Mouse (Mus musculus) cerebellum, adult 2 months (tissue): ENCODE measurements around the gene Morn1. TPM values are rescaled to one million over a fixed set of nuclear protein-coding genes. Genes with fewer than 3 reads are reported as not detected.

Experiments
- DNase-seq, 2 experiments: peaks; one replicate each; pipeline ENCODE4 v3.0.0; 2021
- H3K27ac ChIP-seq: fragments of 200-500 bp; 2 replicates; pipeline ENCODE4 v1.5.1; 2012; ENCODE audit warnings: low read length, control low read depth, inconsistent platforms; ENCODE audit not compliant: insufficient read depth
- H3K27me3 ChIP-seq: fragments of 200-500 bp; 2 replicates; pipeline ENCODE4 v1.6.1; 2012; ENCODE audit warnings: inconsistent platforms, mild to moderate bottlenecking, low read length, moderate library complexity; ENCODE audit not compliant: control insufficient read depth, insufficient read depth
- H3K4me1 ChIP-seq: fragments of 200-500 bp; 2 replicates; pipeline ENCODE4 v1.6.1; 2011; ENCODE audit warnings: low read length; ENCODE audit not compliant: control insufficient read depth, insufficient read depth
- H3K4me3 ChIP-seq: fragments of 200-500 bp; replicated peaks from 2 replicates; pipeline ENCODE3; 2011; ENCODE audit warnings: mild to moderate bottlenecking, low read depth, low read length, control low read depth; ENCODE audit not compliant: insufficient read depth
- CTCF ChIP-seq: fragments of 200-500 bp; IDR thresholded peaks from 2 replicates; pipeline ENCODE4 v1.5.1; 2011; ENCODE audit warnings: low read depth, mild to moderate bottlenecking, control low read depth, low read length, moderate library complexity, borderline replicate concordance; ENCODE audit not compliant: insufficient read depth
- POLR2A ChIP-seq: fragments of 200-500 bp; IDR thresholded peaks from 2 replicates; pipeline ENCODE4 v1.6.1; 2011; ENCODE audit warnings: low read length, control low read depth, borderline replicate concordance; ENCODE audit not compliant: insufficient read depth
- WGBS: fragments of 180-500 bp; shearing (Covaris S2); methylation state at CpG from one replicate; pipeline ENCODE4 v1.1.7; 2018; 5-methylcytosine and 5-hydroxymethylcytosine counted together
- polyA plus RNA-seq: library from polyadenylated mRNA; depleted of rRNA; stranded (reverse); fragments of >200 nt; gene quantifications from 2 replicates; pipeline ENCODE4 v1.2.3, GENCODE M21; 2012; rRNA removed

Morn1 gene
- polyA plus RNA-seq: 15.6 and 18.7 TPM in 2 replicates

DNA sequence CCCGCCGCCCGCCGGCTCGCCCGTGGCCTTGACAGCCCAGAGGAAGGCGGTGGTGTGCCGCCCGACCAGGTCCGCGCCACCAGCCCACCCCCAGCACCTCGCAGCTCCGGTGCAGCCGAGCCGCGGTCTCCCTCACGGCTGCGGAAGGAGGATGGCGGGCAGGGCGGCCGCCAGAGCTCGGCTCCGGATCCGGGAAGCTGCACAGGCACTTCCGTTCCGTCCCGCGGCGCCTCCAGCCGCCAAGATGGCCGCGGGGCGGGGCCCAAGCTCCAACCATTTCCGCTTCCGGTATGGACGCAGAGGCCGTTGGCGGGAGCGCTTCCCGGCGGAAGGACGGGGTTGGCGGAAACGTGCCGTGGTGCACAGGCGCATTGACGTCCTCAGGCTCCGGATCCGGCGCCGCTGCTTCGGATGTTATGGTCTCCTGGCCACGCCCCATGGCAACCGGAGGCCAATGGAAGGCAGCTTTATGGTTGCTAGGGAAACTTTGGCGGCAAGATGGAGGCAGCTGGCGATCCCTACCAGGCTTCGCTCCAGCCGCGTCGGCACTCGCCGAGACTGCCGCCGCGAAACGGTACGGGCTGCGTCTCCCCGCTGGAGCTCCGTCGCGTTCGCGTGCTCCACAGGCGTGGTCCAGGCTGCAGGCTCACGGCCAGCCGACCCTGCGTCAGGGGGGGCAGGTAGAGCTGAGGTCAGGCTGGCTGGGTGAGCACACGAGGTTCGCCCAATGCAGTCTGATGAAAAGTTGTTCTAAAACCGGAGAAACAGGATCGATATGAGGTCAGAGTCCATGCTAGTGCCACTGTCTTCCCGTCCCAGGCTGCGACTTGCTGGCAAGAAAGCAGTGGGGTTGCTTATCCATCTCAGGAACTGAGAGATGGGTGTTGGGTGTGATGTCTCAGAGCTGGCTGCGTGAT, at the start of gene Morn1, which contains the start of gene Rer1:
Gene Morn1, plus strand, starts transcription at position 470 of the 917 bp plus-strand sequence.
Gene Rer1, minus strand, starts transcription at position 275 of the 917 bp plus-strand sequence.
- H3K4me1 ChIP-seq: peaks cover 10% of the 10 kb centered on the region
- TF ChIP-seq POLR2A (peak; percentile 60), CTCF (no peak)
- H3K27ac ChIP-seq: peak within 1 kb of the TSS; percentile 58
- WGBS: under 1% methylated on average over 85 of the region's 85 CpGs
- no peaks in the 10 kb centered on the region for H3K27me3 ChIP-seq
- peak; percentile 100 for DNase-seq
- peak within 1 kb of the TSS; percentile 88 for H3K4me3 ChIP-seq

DNA sequence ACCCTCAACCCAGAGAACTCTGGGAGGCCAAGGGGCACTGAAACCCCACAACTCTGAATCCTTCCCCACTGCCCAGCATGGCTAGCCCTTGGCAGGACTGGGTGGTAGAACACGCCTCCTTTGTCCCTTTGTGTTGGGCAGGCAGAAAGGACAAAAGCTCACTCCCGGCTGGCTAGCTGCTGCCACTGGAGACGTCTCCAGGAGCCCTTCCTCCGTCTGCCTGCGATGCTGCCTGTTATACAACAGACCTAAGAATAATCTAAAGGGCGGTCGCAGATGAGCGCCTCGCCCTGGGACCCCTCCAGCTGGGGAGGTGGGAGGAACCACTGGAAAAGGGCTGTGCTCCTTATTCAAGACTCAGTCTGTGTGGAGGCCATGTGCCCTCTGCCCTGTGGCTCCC, 46.2 kb upstream of the Morn1 start:
- 52% methylated on average over 9 of the region's 9 CpGs for WGBS
- Histone ChIP-seq H3K4me1 (peaks cover 33% of the 10 kb centered on the region), H3K27me3 (no peaks in the 10 kb centered on the region), H3K4me3 (no peak overlapping the region), H3K27ac (no peak overlapping the region)
- DNase-seq: no peak
- TF ChIP-seq CTCF (no peak), POLR2A (no peak)

DNA sequence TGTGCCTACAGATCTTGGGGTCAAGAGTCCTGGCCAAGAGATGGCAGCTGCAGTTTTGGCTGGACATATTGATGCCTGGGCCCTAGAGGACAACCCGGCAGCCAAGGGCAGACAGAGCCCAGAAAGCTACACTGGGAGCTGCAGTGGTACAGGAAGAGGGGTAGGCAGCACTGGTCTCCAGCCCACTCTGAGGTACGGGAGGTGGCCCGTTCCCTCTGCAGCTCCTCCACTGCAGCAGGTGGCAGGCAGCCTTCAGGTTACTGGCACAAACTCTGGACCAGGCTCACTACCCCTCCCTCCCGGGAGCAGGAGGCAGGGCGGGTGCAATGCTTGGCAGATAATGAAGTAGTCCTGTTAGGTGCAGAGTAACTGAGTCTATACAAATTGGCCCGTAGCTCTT, 45.7 kb upstream of the Morn1 start:
- H3K4me3 ChIP-seq: no peak overlapping the region
- WGBS: 7% methylated on average over 6 of the region's 6 CpGs
- no peak overlapping the region for H3K27ac ChIP-seq
- H3K27me3 ChIP-seq: no peaks in the 10 kb centered on the region
- peak; percentile 63 to 75 for DNase-seq
- H3K4me1 ChIP-seq: peaks cover 28% of the 10 kb centered on the region
- TF ChIP-seq CTCF: no peak
- no peak for TF ChIP-seq POLR2A

DNA sequence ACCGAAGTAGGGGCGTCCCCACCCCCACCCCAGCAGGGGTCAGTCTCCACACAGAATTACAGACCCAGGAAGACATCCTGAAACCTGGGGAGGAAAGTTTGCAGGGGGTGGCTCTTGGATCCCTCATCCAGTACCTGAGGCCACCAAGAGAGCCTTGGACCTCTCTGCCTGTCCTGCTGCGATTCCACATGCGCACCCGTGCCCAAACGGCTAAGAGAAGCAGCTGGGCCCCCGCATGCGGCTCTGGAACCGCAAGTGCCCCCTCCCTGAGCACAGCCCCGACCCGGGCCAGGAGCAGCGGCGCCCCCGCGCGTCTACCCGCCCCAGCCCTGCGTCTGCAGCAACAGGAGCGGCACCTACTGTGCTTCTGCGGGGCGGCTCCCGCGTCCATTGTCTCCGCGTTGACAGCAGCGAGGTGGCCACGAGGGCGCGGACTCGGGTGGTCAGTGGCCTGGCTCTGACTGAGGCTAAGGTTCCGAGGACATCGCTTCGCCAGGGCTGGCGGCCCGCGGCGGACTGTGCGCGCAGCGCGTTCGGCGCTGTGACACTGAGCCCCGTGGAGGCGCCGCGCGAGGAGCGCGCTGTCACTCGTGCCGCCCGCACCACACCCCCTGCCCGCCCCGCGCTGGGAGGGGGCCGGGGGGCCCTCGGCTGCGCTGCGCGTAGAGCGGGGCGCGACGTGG, 43.6 kb upstream of the Morn1 start:
- WGBS: 1% methylated on average over 65 of the region's 65 CpGs
- Histone ChIP-seq H3K27ac (no peak overlapping the region), H3K4me3 (peak overlapping the region; percentile 25), H3K4me1 (peaks cover 26% of the 10 kb centered on the region), H3K27me3 (no peaks in the 10 kb centered on the region)
- TF ChIP-seq POLR2A (no peak), CTCF (no peak; the same call in 1 of the 2 replicates)
- DNase-seq: peak; percentile 61 to 69

DNA sequence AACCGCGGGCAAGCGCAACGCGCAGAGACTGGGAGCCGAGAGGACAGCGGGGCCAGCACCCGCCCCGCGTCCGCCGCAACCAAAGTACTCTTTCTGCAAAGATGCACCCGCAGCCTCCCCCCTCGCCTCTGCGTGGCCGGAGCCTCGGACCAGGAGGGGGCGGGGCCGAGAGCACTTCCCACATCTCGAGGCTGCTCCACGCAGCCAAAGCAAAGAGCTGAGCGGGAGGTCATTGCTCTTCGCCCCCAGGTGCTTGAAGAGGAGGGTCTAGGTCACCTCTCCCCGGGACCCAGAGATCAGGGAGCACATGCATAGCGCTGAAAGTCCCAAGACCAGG, 43.1 kb upstream of the Morn1 start:
- WGBS: 1% methylated on average over 25 of the region's 25 CpGs
- peak; percentile 60 to 66 for DNase-seq
- H3K27ac ChIP-seq: no peak overlapping the region
- H3K4me3 ChIP-seq: peak overlapping the region; percentile 25
- H3K4me1 ChIP-seq: peaks cover 26% of the 10 kb centered on the region
- TF ChIP-seq CTCF (no peak), POLR2A (no peak)
- no peaks in the 10 kb centered on the region for H3K27me3 ChIP-seq

DNA sequence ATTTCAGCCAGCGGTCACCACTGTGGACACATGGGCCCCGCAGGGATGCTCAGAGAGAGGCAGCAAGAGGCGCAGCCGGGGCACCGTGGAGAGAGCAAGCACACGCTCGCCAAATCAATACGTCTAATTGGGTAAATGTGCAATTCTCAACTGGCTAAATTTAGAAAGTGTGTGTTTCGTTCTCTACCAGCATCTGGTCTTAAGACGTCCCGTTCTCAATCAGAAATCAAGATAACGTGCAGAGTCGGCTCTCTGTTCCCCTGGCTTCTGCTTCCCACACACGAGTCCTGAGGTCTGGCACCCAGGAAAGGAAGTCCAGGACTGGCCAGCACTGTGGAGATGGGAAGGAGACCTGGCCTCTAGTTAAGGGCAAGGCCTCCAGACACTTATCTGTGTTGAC, 39.7 kb upstream of the Morn1 start:
- TF ChIP-seq POLR2A (no peak), CTCF (no peak)

DNA sequence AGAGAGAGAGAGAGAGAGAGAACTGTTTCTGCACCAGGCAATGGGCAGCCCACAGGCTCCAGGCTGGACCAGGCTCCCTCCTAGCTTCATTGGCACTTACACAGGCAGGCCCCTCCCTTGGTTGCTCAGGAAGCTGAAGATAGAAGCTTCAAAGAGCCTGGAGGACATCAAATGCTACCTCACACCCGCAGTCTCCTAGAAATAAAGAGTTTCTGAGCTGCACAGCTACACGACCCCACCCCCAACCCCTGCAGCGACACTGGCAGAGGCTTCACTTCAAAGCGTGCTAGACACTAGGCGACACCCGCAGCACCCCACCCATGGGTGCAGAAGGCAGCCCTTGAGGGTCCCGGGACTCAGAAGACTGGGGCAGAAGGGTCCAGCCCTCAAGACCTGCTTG, 36.3 kb upstream of the Morn1 start:
- Histone ChIP-seq H3K4me3 (no peak overlapping the region), H3K27ac (no peak overlapping the region), H3K4me1 (peaks cover 34% of the 10 kb centered on the region), H3K27me3 (no peaks in the 10 kb centered on the region)
- no peak for DNase-seq
- 87% methylated on average over 7 of the region's 7 CpGs for WGBS
- no peak for TF ChIP-seq CTCF
- no peak for TF ChIP-seq POLR2A

More for the DNA sequence above, 39.7 kb upstream of the Morn1 start:
- DNase-seq: no peak
- Histone ChIP-seq H3K27me3 (no peaks in the 10 kb centered on the region), H3K4me3 (no peak overlapping the region), H3K4me1 (peaks cover 17% of the 10 kb centered on the region), H3K27ac (no peak overlapping the region)
- 87% methylated on average over 14 of the region's 14 CpGs for whole genome bisulfite sequencing
